Mouse (Mus musculus): ENCODE data around the gene Tssk1.

DNA sequence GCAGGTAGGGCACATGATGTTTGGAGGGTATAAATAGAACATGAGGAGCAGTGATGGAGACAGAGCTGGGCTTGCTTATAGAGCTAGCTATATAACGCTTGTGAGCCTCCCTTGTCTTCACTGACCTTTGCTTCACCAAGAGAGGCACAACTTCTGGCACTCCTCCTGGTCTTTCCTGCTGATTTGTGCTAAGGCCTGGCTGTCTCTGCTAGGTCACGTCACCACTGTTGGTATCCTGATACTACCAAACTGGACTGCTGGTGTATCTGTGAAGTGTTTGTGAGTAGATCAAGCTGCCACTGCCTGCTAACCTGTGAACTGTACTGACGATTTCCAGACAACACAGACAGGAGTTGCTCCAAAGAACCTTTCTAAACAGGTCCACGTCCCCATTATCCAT lies 18.8 kb upstream of the Tssk1 start:
- TF ChIP-seq TAL1 (conservative IDR thresholded peaks at IDR 0.05; ENCODE audit: low read depth, low read length) (no peak), GATA1 (IDR thresholded peaks at IDR 0.05; ENCODE audit: borderline replicate concordance, low read length) (no peak), CTCF (IDR thresholded peaks at IDR 0.05; ENCODE audit: low read depth, low read length) (no peak)

Data from G1E (cell line).